Mouse (Mus musculus) CH12.LX (cell line): ENCODE measurements around the gene Slc27a1. TPM values are rescaled to one million over a fixed set of nuclear protein-coding genes. Genes with fewer than 3 reads are reported as not detected.

Experiments used
- DNase-seq: peaks from one replicate; pipeline ENCODE4 v3.0.0-alpha.2; 2013; ENCODE audit errors: extremely low read depth
- H3K27ac ChIP-seq: 2 replicates; pipeline ENCODE4 v1.5.1; 2012; ENCODE audit warnings: low read depth, mild to moderate bottlenecking, control low read depth, moderate library complexity; ENCODE audit not compliant: insufficient read depth
- H3K27me3 ChIP-seq: replicated peaks from 2 replicates; pipeline ENCODE3; 2012; ENCODE audit warnings: inconsistent platforms
- H3K36me3 ChIP-seq, 2 experiments: replicated peaks in 1 of 2; 2 replicates each; pipeline versions ENCODE3 to v1.6.1; 2012; ENCODE audit warnings: inconsistent platforms in 1 of 2, low read length in 1 of 2, mild to moderate bottlenecking in 1 of 2, mixed read lengths in 1 of 2, moderate library complexity in 1 of 2; ENCODE audit not compliant: control insufficient read depth in 1 of 2, insufficient read depth in 1 of 2
- H3K4me1 ChIP-seq, 2 experiments: 2 replicates each; pipeline ENCODE4 v1.6.1; 2012; ENCODE audit warnings: inconsistent platforms in 1 of 2, moderate library complexity in 1 of 2; ENCODE audit not compliant: insufficient read depth in 2 of 2, control insufficient read depth in 1 of 2
- H3K4me2 ChIP-seq: 2 replicates; pipeline ENCODE4 v1.6.1; 2012; ENCODE audit warnings: low read depth, mild to moderate bottlenecking, control low read depth; ENCODE audit not compliant: poor library complexity, insufficient read depth, severe bottlenecking
- H3K4me3 ChIP-seq, 3 experiments: fragments of 150-350 bp in 1 of 3; sonication (generic) in 1 of 3; replicated peaks in 1 of 3; 2 replicates each; pipeline versions ENCODE3 to v1.5.1; 2011 to 2012; ENCODE audit warnings: low read depth in 2 of 3, low read length in 2 of 3, mild to moderate bottlenecking in 2 of 3, moderate library complexity in 2 of 3, control low read depth in 1 of 3, improper control_type of control experiment in 1 of 3, inconsistent platforms in 1 of 3, mixed read lengths in 1 of 3; ENCODE audit not compliant: poor library complexity in 1 of 3
- H3K79me2 ChIP-seq: replicated peaks from 2 replicates; pipeline ENCODE4 v1.6.1; 2012; ENCODE audit warnings: mild to moderate bottlenecking, moderate library complexity; ENCODE audit not compliant: control insufficient read depth, poor library complexity, insufficient read depth, severe bottlenecking; ENCODE audit errors: extremely low read depth
- H3K9ac ChIP-seq: 2 replicates; pipeline ENCODE4 v1.6.1; 2012; ENCODE audit warnings: low read depth, mild to moderate bottlenecking, control low read depth, moderate library complexity; ENCODE audit not compliant: insufficient read depth
- H3K9me3 ChIP-seq: replicated peaks from 2 replicates; pipeline ENCODE3; 2012; ENCODE audit warnings: low read length, inconsistent platforms, mixed read lengths
- CHD1 ChIP-seq: IDR thresholded peaks from 2 replicates; pipeline ENCODE4 v1.6.1; 2012; ENCODE audit warnings: low read depth, low read length, improper control_type of control experiment, inconsistent platforms
- CTCF ChIP-seq, 2 experiments: IDR thresholded peaks in 1 of 2; conservative IDR thresholded peaks in 1 of 2; 2 replicates each; pipeline ENCODE4 v1.5.1; 2011 to 2012; ENCODE audit warnings: low read depth in 2 of 2, low read length in 2 of 2, improper control_type of control experiment in 1 of 2, inconsistent platforms in 1 of 2, mild to moderate bottlenecking in 1 of 2, moderate library complexity in 1 of 2
- IRF4 ChIP-seq: IDR thresholded peaks from 2 replicates; pipeline ENCODE4 v1.6.1; 2014; ENCODE audit warnings: low read depth, mild to moderate bottlenecking, inconsistent platforms, low read length, improper control_type of control experiment
- JUND ChIP-seq: conservative IDR thresholded peaks from 2 replicates; pipeline ENCODE4 v1.6.1; 2011; ENCODE audit warnings: low read depth, low read length, improper control_type of control experiment
- MAX ChIP-seq: IDR thresholded peaks from 2 replicates; pipeline ENCODE4 v1.6.1; 2011; ENCODE audit warnings: low read length, improper control_type of control experiment
- MAZ ChIP-seq: IDR thresholded peaks from 2 replicates; pipeline ENCODE4 v1.6.1; 2012; ENCODE audit warnings: low read depth, mild to moderate bottlenecking, inconsistent platforms, low read length, improper control_type of control experiment, moderate library complexity
- MYC ChIP-seq: IDR thresholded peaks from 2 replicates; pipeline ENCODE4 v1.6.1; 2011; ENCODE audit warnings: low read depth, mild to moderate bottlenecking, improper control_type of control experiment, low read length
- NELFE ChIP-seq: IDR thresholded peaks from 2 replicates; pipeline ENCODE4 v1.6.1; 2011; ENCODE audit warnings: low read depth, low read length, improper control_type of control experiment
- NRF1 ChIP-seq: IDR thresholded peaks from 2 replicates; pipeline ENCODE4 v1.6.1; 2014; ENCODE audit warnings: low read depth, mild to moderate bottlenecking, inconsistent platforms, low read length, improper control_type of control experiment, moderate library complexity
- PAX5 ChIP-seq: IDR thresholded peaks from 2 replicates; pipeline ENCODE4 v1.6.1; 2012; ENCODE audit warnings: low read length, inconsistent platforms, mixed read lengths
- RAD21 ChIP-seq: IDR thresholded peaks from 2 replicates; pipeline ENCODE4 v1.6.1; 2011; ENCODE audit warnings: low read depth, mild to moderate bottlenecking, low read length, improper control_type of control experiment, moderate library complexity
- RCOR1 ChIP-seq: conservative IDR thresholded peaks from 2 replicates; pipeline ENCODE4 v1.6.1; 2012; ENCODE audit warnings: low read depth, mild to moderate bottlenecking, inconsistent platforms, low read length, improper control_type of control experiment
- SMC3 ChIP-seq: IDR thresholded peaks from 2 replicates; pipeline ENCODE4 v1.6.1; 2011; ENCODE audit warnings: low read depth, low read length, improper control_type of control experiment
- TBP ChIP-seq: conservative IDR thresholded peaks from 2 replicates; pipeline ENCODE4 v1.6.1; 2011; ENCODE audit warnings: low read depth, low read length, improper control_type of control experiment
- USF1 ChIP-seq: IDR thresholded peaks from 2 replicates; pipeline ENCODE4 v1.6.1; 2014; ENCODE audit warnings: low read depth, mild to moderate bottlenecking, inconsistent platforms, low read length, improper control_type of control experiment
- USF2 ChIP-seq: conservative IDR thresholded peaks from 2 replicates; pipeline ENCODE4 v1.6.1; 2011; ENCODE audit warnings: low read depth, low read length, improper control_type of control experiment
- ZMIZ1 ChIP-seq: IDR thresholded peaks from 2 replicates; pipeline ENCODE4 v1.6.1; 2012; ENCODE audit warnings: low read depth, mild to moderate bottlenecking, inconsistent platforms, low read length, improper control_type of control experiment
- ZNF384 ChIP-seq: IDR thresholded peaks from 2 replicates; pipeline ENCODE4 v1.6.1; 2012; ENCODE audit warnings: low read depth, low read length, improper control_type of control experiment, inconsistent platforms
- dilution Hi-C: fragments of 300-500 bp; cut with MboI; formaldehyde crosslinking; loops from 2 replicates; pipeline ENCODE4 v1.14.3; 2020; ENCODE audit warnings: low sequenced_read_pairs; ENCODE audit not compliant: extremely low pct_unique_long_range_greater_than_20kb, extremely low pct_ligation_motif_present
- in situ Hi-C: fragments of 300-500 bp; cut with MboI; formaldehyde crosslinking; loops from 3 replicates; pipeline ENCODE4 v1.14.3; 2019; ENCODE audit warnings: low sequenced_read_pairs, low pct_ligation_motif_present, low pct_unique_long_range_greater_than_20kb, mixed read lengths
- polyA plus RNA-seq: library from polyadenylated mRNA; unstranded; fragments of >175 nt; gene quantifications from 2 replicates; pipeline ENCODE4 v1.2.1, GENCODE M21; 2012; ENCODE audit warnings: low read depth; ENCODE audit not compliant: insufficient read length
- total RNA-seq, 2 experiments: library from RNA; depleted of rRNA; stranded (reverse); fragments of 300-350 nt in 1 of 2; fragments of >200 nt in 1 of 2; gene quantifications; 2 replicates each; pipeline ENCODE4 v1.2.3; 2012 to 2014

Slc27a1 gene
- total and polyA plus RNA-seq, 3 experiments = 1.8 to 4.0 (median 2.4) TPM

- H3K4me3 ChIP-seq = no peak overlapping the region
- no peak overlapping the region for H3K4me2 ChIP-seq
- H3K27me3 ChIP-seq = no peaks in the 10 kb centered on the region
- peaks cover 13 to 19% of the 10 kb centered on the region in 2 experiments for H3K4me1 ChIP-seq
- dilution Hi-C loops (no loop called here), in situ Hi-C loops (no loop called here)
- no peaks in the 10 kb centered on the region for H3K79me2 ChIP-seq
- no peak for TF ChIP-seq NRF1
- no peak for TF ChIP-seq USF1
- TF ChIP-seq TBP = no peak
- TF ChIP-seq CTCF (conservative IDR thresholded peaks at IDR 0.05 in 1 of 2, IDR thresholded peaks at IDR 0.05 in 1 of 2; ENCODE audit: low read depth in 2 of 2, low read length in 2 of 2) = no peak
- no peak for TF ChIP-seq MAZ
- TF ChIP-seq ZMIZ1 = no peak
- no peak for TF ChIP-seq PAX5
- TF ChIP-seq USF2 = no peak
- no peak for TF ChIP-seq CHD1
- TF ChIP-seq RCOR1 = no peak
- H3K27ac ChIP-seq = no peak overlapping the region
- H3K36me3 ChIP-seq = peaks cover 6 to 13% of the 10 kb centered on the region in 2 experiments
- H3K9me3 ChIP-seq = no peaks in the 10 kb centered on the region
- no peak for DNase-seq
- H3K9ac ChIP-seq = no peak overlapping the region
Observed at GRCm38 (mm10) chr8:71579476-71579875, 10.8 kb downstream of the Slc27a1 start.

- TF ChIP-seq USF1 (no peak), JUND (no peak), MAX (no peak)
- no peak overlapping the region for H3K4me2 ChIP-seq
- DNase-seq = no peak
- no peak overlapping the region for H3K9ac ChIP-seq
- no peaks in the 10 kb centered on the region for H3K79me2 ChIP-seq
- no peaks in the 10 kb centered on the region for H3K9me3 ChIP-seq
- in situ Hi-C loops = no loop called here
- dilution Hi-C loops = no loop called here
- H3K27me3 ChIP-seq = no peaks in the 10 kb centered on the region
- peaks cover 9 to 17% of the 10 kb centered on the region in 2 experiments for H3K36me3 ChIP-seq
- H3K4me3 ChIP-seq = no peak overlapping the region
- peaks cover 13 to 17% of the 10 kb centered on the region in 2 experiments for H3K4me1 ChIP-seq
- H3K27ac ChIP-seq = no peak overlapping the region
Observed at GRCm38 (mm10) chr8:71580201-71580600, 11.5 kb downstream of the Slc27a1 start.

- H3K36me3 ChIP-seq = peaks cover 6 to 12% of the 10 kb centered on the region in 2 experiments
- no peak overlapping the region for H3K9ac ChIP-seq
- H3K27ac ChIP-seq = no peak overlapping the region
- no peaks in the 10 kb centered on the region for H3K27me3 ChIP-seq
- H3K4me1 ChIP-seq = peaks cover 23 to 41% of the 10 kb centered on the region in 2 experiments
- H3K4me2 ChIP-seq = no peak overlapping the region
- H3K9me3 ChIP-seq = peaks cover 2% of the 10 kb centered on the region
- dilution Hi-C loops = no loop called here
- TF ChIP-seq ZNF384 (no peak), MYC (no peak), NELFE (no peak), RAD21 (no peak; the same call in 1 of the 2 replicates), SMC3 (peak; percentile 46), IRF4 (no peak), NRF1 (no peak), CTCF (conservative IDR thresholded peaks at IDR 0.05 in 1 of 2, IDR thresholded peaks at IDR 0.05 in 1 of 2; ENCODE audit: low read depth in 2 of 2, low read length in 2 of 2) (peak; percentile 38 to 54; a peak in 3 of 4 replicates)
- TF ChIP-seq, all 38 proteins: peak for 2
- Histone ChIP-seq H3K79me2 (no peaks in the 10 kb centered on the region), H3K4me3 (no peak overlapping the region)
- in situ Hi-C loops = no loop called here
- no peak for DNase-seq
Observed at GRCm38 (mm10) chr8:71586891-71587290, 18.2 kb downstream of the Slc27a1 start.
